Mouse (Mus musculus) neutrophil, adult 65 days (primary cell): Measurements from ENCODE around the gene Cst3. TPM values are rescaled to one million over a fixed set of nuclear protein-coding genes. Genes with fewer than 3 reads are reported as not detected.

Experiments
- total RNA-seq: library from RNA; stranded (reverse); gene quantifications from 2 replicates; pipeline ENCODE4 v1.2.4, GENCODE M21; 2023

The Cst3 gene
- 375 and 524 TPM in 2 replicates for total RNA-seq

DNA sequence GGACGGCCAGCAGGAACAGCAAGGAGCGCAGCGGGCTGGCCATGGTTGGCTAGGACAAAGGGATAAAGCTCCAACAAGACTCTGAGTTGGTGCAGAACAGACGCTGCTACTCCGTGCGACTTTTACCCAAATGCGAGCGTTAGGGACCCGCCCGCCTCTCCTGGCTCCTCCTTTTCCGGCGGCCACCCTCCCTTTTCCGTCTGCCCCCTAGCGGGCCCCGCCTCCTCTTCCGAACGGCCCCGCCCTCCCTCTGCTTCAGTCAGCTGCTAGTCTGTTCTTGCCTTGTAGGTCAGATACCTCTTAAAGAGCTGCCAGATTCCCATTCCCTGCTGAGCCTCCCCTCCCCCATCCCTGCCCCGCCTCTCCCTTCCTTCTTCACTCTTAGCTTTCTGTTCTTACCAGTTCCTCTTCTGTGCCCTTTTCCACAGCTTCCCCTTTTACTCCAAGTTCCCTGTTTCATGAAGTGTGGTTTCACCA, at the start of gene Cst3:
Gene Cst3 (minus strand): TSS at position 358 of the 477 bp plus-strand sequence.

DNA sequence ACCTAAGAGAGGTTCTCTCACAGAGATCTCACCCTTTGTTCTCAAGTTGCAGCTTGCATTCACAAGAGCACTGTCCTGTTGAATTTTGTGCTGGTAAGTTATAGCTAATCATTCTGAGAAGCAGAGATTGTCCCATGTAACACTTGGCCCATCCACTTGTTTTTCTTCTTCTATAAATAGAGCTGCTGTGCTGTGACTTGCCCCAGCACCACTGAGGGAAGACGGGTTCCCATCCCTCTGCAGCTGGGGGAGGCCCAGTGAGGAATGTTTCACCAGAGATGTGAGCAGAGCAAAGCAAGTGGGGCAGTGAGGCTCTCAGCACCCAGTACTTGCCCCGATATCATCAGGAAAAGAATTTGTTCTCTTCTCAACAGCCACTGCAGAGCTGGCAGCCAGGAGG, 10.5 kb downstream of the Cst3 start, which contains the start of gene 9230104L09Rik:
Gene 9230104L09Rik (minus strand): TSS at position 73 of the 400 bp plus-strand sequence.

DNA sequence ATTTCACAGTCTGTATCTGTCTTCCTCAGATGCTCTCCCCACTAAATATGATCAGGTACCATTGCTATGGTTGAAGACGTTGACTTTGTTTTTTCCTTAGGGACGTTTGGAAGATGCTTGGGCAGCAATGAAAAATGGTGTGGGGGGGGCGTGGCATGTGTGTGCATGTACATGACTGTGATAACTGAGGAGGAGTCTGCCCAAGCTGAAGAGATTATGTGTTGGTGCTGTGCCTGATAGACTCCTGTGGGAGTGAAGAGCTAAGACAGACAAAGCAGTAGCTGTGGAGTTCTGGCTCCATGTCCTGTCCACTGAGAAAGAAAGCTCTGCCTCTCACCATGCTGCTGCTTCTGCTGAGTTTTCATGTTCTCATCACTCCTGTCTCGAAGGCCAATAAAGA, 40.6 kb downstream of the Cst3 start, which contains the start of gene Cst9:
Gene Cst9 (plus strand): TSS at position 236 of the 400 bp plus-strand sequence.

Other genes starting within 250 kb of the Cst3 start
- 16.5 and 21.5 TPM in 2 replicates for gene Nxt1, start 203.1 kb downstream of the Cst3 start, total RNA-seq
- gene Gzf1, start 194.7 kb downstream of the Cst3 start, total RNA-seq = 12.7 and 14.7 TPM in 2 replicates
- gene Napb, start 143.2 kb downstream of the Cst3 start, total RNA-seq = 1.3 and 2.1 TPM in 2 replicates
- not detected in 2 replicates for gene Cstl1, start 125.3 kb downstream of the Cst3 start, total RNA-seq
- gene Cst11, start 104.2 kb downstream of the Cst3 start, total RNA-seq = not detected in 2 replicates
- gene 8030411F24Rik, start 93.7 kb downstream of the Cst3 start, total RNA-seq = not detected in 2 replicates
- not detected in 2 replicates for gene Cst12, start 86.3 kb downstream of the Cst3 start, total RNA-seq
- not detected in 2 replicates for gene Cst8, start 76.9 kb downstream of the Cst3 start, total RNA-seq
- not detected in 2 replicates for gene Cst13, start 55.6 kb downstream of the Cst3 start, total RNA-seq
- not detected in 2 replicates for gene Cst9, start 40.5 kb downstream of the Cst3 start, total RNA-seq
- not detected in 2 replicates for gene 9230104L09Rik, start 10.7 kb downstream of the Cst3 start, total RNA-seq
- gene Gm1330, start 127.6 kb upstream of the Cst3 start, total RNA-seq = not detected in 2 replicates
- gene Gm10750, start 141.5 kb upstream of the Cst3 start, total RNA-seq = not detected in 2 replicates